Mouse (Mus musculus): ENCODE data around the gene Txn1.

DNA sequence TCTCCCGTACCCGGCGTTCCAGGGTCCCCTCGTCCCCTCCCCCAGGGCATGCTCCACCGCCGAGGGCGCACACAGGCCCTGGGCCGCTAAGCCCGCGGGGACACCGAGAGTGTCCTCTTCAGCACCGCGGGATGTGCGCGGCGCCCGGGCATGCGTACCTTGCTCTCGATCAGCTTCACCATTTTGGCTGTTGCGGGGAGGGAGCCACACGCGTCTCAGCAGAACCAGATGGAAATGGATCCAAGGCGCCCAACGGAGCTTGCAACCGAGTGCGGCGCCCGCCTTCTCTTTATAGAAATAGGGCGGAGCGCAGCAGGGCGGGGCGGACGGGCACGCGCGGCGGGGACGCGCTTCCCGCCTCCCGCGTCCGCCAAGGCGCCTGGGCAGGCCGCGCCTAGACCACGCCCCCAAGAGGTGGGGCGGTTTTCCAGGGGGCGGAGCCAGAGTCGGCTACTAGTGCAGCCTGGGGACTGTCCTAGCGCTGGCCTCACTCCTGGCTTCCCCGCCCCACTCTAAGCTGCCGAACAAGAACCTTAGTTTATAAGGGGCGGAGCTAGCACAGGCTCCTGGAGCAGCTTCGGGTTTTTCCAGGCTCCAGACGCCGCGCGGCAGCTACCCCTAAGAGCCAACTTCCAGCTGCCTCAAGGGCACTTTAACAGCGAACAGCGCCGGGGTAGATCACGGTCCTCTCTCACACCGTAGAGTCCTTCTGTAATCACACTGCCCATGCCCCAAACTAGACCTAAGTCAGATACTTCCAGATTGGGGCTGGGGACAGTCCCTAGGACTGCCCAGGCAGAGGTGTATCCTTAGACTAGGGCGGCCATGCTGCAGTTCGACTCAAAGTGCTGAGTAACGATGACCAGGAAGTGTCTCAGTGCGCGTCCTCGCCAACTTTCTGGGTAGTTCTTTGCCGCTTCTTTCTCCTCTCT, at the start of gene Txn1:
- TF ChIP-seq CTCF (IDR thresholded peaks at IDR 0.05 in 2 of 3, conservative IDR thresholded peaks at IDR 0.05 in 1 of 3; ENCODE audit: control insufficient read depth in 1 of 3, insufficient read depth in 1 of 3, low read depth in 2 of 3, low read length in 3 of 3, poor library complexity in 1 of 3, severe bottlenecking in 1 of 3) = no peak
- TF ChIP-seq POLR2A (IDR thresholded peaks at IDR 0.05; ENCODE audit: control insufficient read depth in 1 of 2, insufficient read depth in 1 of 2, low read depth in 1 of 2, low read length in 2 of 2, poor library complexity in 1 of 2) = peak; percentile 65 to 96
- peak; percentile 49 for TF ChIP-seq HCFC1 (IDR thresholded peaks at IDR 0.05; ENCODE audit: low read depth, low read length)
- peak; percentile 66; the same call in 1 of the 2 replicates for TF ChIP-seq NRF1 (IDR thresholded peaks at IDR 0.05; ENCODE audit: insufficient read depth, low read depth, low read length, poor library complexity, severe bottlenecking)
- peak; percentile 94 for TF ChIP-seq ELF1 (IDR thresholded peaks at IDR 0.05; ENCODE audit: low read depth, low read length)
- TF ChIP-seq USF2 (IDR thresholded peaks at IDR 0.05; ENCODE audit: borderline replicate concordance in 1 of 2, insufficient read depth in 1 of 2, low read depth in 1 of 2, low read length in 2 of 2) = no peak
- TF ChIP-seq SMC3 (IDR thresholded peaks at IDR 0.05; ENCODE audit: low read depth, low read length) = no peak
- TF ChIP-seq ZNF384 (IDR thresholded peaks at IDR 0.05; ENCODE audit: low read depth, low read length) = no peak
- peak; percentile 76 for TF ChIP-seq MAX (IDR thresholded peaks at IDR 0.05; ENCODE audit: low read length)
- TF ChIP-seq ZC3H11A (IDR thresholded peaks at IDR 0.05; ENCODE audit: low read depth, low read length) = no peak
- TF ChIP-seq GATA1 (IDR thresholded peaks at IDR 0.05; ENCODE audit: low read depth, low read length) = no peak
- peak; percentile 50; the same call in 1 of the 2 replicates for TF ChIP-seq E2F4 (IDR thresholded peaks at IDR 0.05; ENCODE audit: borderline replicate concordance, low read depth, low read length)

All from MEL (cell line).